Mouse (Mus musculus): ENCODE measurements around the gene Tut1. TPM values are rescaled to one million over a fixed set of nuclear protein-coding genes. Genes with fewer than 3 reads are reported as not detected.
"Not testable (repeated sequence)": the region's sequence is repeated elsewhere in the genome, so short reads cannot be mapped to it uniquely, and the experiment has no call there.

The Tut1 gene
- polyA plus RNA-seq, 1 experiment, result 16.8 TPM

DNA sequence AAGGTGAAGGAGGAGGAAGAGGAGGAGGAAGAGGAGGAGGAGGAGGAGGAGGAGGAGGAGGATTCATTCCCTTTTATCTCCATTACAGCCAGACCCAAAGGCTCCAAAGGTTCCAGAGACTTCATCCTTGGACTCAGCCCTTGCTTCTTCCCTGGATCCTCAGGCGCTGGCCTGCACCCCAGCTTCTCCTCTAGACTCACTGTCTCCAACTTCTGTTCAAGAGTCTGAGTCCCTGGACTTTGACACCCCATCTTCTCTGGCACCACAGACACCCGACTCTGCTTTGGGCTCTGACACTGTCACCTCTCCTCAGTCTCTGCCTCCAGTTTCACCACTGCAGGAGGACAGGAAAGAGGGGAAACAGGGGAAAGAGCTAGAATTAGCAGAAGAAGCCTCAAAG lies 8.6 kb downstream of the Tut1 start:
- H3K4me3 ChIP-seq (ENCODE audit: insufficient read depth, low read length), result no peak overlapping the region
- peaks cover 5% of the 10 kb centered on the region for H3K4me1 ChIP-seq (ENCODE audit: control insufficient read depth, insufficient read depth, low read length)
- no peak for TF ChIP-seq POLR2A (IDR thresholded peaks at IDR 0.05; ENCODE audit: low read depth, low read length)
- TF ChIP-seq CTCF (IDR thresholded peaks at IDR 0.05; ENCODE audit: borderline replicate concordance, insufficient read depth, low read length), result no peak
- H3K27ac ChIP-seq (ENCODE audit: insufficient read depth, low read length), result no peak overlapping the region

DNA sequence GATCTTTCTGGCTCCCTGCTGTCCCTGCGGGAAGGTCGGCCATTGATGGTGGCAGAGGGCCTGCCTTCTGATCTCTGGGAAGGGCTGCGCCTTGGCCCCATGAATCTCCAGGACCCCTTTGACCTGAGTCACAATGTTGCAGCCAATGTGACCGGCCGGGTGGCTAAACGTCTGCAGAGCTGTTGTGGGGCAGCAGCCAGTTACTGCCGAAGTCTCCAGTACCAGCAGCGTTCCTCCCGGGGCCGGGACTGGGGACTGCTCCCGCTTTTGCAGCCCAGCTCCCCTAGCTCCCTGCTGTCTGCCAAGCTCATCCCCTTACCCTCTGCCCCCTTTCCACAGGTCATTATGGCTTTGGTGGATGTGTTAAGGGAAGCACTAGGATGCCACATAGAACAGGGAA lies 11.4 kb downstream of the Tut1 start:
- Histone ChIP-seq H3K27ac (ENCODE audit: insufficient read depth, low read length) (no peak overlapping the region), H3K4me3 (ENCODE audit: insufficient read depth, low read length) (no peak overlapping the region), H3K4me1 (ENCODE audit: control insufficient read depth, insufficient read depth, low read length) (peaks cover 5% of the 10 kb centered on the region)
- TF ChIP-seq CTCF (IDR thresholded peaks at IDR 0.05; ENCODE audit: borderline replicate concordance, insufficient read depth, low read length) (no peak), POLR2A (IDR thresholded peaks at IDR 0.05; ENCODE audit: low read depth, low read length) (no peak)

DNA sequence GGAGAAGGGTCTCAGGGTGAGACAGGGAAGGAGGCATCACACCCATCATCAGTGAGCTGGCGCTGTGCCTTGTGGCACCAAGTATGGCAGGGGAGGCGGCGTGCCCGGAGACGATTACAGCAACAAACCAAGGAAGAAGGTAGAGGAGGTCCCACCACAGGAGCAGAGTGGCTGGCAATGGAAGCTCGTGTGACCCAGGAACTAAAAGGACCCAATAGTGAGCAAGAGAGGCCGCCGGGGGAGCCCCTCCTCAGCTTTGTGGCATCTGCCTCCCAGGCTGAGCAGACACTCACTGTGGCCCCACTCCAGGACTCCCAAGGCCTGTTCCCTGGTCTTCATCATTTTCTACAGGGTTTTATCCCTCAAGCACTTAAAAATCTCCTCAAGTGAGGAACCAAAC lies 12.1 kb downstream of the Tut1 start:
- Histone ChIP-seq H3K27ac (ENCODE audit: insufficient read depth, low read length) (peak overlapping the region; percentile 95), H3K4me1 (ENCODE audit: control insufficient read depth, insufficient read depth, low read length) (peaks cover 5% of the 10 kb centered on the region), H3K4me3 (ENCODE audit: insufficient read depth, low read length) (no peak overlapping the region)
- TF ChIP-seq CTCF (IDR thresholded peaks at IDR 0.05; ENCODE audit: borderline replicate concordance, insufficient read depth, low read length), result no peak
- TF ChIP-seq POLR2A (IDR thresholded peaks at IDR 0.05; ENCODE audit: low read depth, low read length), result peak; percentile 41; the same call in 1 of the 2 replicates

DNA sequence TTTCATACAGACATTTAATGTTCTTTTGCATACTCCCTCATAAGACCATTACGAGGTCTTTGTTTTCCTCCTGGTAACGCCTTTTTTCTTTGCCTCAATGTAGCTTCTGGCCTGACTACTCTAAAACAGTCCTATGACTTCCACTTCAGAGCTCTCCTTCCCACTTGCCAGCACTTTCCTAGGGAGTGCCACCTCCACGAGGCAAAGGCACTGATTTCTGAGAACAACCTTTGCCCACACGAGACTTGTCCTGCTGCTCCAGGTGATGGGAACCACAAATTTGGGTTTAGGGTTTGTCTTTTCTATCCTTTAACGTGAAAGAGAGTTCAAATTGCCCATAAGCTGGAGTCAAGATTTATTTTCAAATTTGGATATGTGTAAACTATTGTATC lies 12.5 kb downstream of the Tut1 start:
- H3K4me3 ChIP-seq (ENCODE audit: insufficient read depth, low read length), result peak overlapping the region; percentile 48
- TF ChIP-seq CTCF (IDR thresholded peaks at IDR 0.05; ENCODE audit: borderline replicate concordance, insufficient read depth, low read length) (no peak), POLR2A (IDR thresholded peaks at IDR 0.05; ENCODE audit: low read depth, low read length) (peak; percentile 4; the same call in 1 of the 2 replicates)
- H3K4me1 ChIP-seq (ENCODE audit: control insufficient read depth, insufficient read depth, low read length), result peaks cover 6% of the 10 kb centered on the region
- peak overlapping the region; percentile 95 for H3K27ac ChIP-seq (ENCODE audit: insufficient read depth, low read length)

DNA sequence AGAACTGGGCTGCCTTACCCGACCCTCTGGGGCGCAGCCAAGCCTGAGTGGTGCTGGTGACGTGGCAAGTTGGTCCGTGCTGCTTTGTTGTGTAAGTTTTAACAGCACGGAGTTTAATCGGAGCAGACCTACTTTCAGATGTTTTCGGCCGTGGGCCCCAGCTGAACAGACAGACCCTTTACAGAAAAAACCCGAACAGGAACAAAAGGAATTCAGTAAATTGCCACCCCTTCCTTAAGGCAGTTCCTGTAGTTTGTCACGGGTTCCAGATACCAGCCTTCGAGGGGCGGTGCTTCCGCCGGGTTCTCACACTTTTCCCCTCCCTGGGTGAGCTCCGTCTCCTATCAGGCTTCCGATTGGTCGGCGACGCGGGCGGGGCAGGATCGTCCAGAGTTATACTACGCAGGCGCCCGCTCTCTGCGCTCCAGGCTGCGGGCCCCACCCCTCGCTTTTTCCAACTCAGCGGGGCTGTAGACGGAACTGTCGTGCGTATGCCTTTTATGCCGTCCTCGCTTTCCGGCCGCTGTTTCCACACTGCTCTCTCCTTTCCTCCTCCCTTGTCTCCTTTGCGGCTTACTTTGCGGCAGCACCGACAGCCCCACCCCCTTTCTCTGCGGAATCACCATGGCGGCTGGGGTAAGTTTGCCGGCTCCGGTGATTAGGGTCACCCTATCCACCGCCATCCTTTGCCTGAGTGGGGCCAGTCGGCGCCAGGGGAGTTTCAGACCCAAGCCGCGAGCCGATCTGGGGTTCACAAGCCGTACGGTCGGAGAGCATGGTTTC lies 13.1 kb downstream of the Tut1 start, which contains the start of gene Eef1g:
TSS of gene Eef1g (plus strand) at position 452 of the 783 bp plus-strand sequence.
- Histone ChIP-seq H3K4me1 (ENCODE audit: control insufficient read depth, insufficient read depth, low read length) (peaks cover 8% of the 10 kb centered on the region), H3K4me3 (ENCODE audit: insufficient read depth, low read length) (peak within 1 kb of the TSS; percentile 89), H3K27ac (ENCODE audit: insufficient read depth, low read length) (peak within 1 kb of the TSS; percentile 95)
- TF ChIP-seq POLR2A (IDR thresholded peaks at IDR 0.05; ENCODE audit: low read depth, low read length) (peak; percentile 82), CTCF (IDR thresholded peaks at IDR 0.05; ENCODE audit: borderline replicate concordance, insufficient read depth, low read length) (no peak)

DNA sequence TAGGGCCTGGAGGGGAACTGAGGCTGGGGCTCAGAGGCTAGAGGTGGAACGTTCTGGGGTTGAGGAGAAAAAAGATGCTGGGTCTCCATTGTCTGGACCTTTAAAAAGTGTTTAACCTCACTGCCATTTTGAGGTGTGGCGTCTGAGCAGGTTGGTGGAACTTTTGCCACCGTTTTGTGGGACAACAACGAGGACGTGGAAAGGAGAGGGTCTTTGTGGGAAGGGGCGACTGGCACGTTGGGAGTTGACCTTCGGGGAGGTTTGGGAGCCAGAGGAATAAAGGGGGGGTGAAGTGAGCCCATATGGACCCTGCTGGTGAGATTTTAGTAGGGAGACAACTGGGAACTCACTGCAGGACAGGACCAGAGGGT lies 13.7 kb downstream of the Tut1 start:
- H3K27ac ChIP-seq (ENCODE audit: insufficient read depth, low read length), result peak overlapping the region; percentile 81
- H3K4me1 ChIP-seq (ENCODE audit: control insufficient read depth, insufficient read depth, low read length), result peaks cover 9% of the 10 kb centered on the region
- H3K4me3 ChIP-seq (ENCODE audit: insufficient read depth, low read length), result peak overlapping the region; percentile 89
- TF ChIP-seq POLR2A (IDR thresholded peaks at IDR 0.05; ENCODE audit: low read depth, low read length) (no peak), CTCF (IDR thresholded peaks at IDR 0.05; ENCODE audit: borderline replicate concordance, insufficient read depth, low read length) (no peak)

DNA sequence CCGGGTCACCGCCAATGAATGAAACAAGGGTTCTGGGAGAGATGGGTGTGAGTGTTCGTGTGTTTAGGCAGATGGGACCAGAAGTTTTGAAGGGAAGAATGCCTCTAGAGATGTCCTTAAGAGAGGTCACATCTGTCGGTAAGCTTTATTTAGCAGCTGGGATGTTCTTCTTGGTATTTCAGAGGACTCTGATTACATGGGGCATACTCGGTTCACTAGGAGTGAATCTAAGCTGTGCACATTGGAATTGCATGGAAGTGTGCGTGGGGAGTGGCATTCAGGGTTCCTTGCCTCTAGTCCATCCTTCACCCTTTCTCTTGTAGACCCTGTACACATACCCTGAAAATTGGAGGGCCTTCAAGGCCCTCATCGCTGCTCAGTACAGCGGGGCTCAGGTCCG lies 14.2 kb downstream of the Tut1 start:
- peak overlapping the region; percentile 89 for H3K4me3 ChIP-seq (ENCODE audit: insufficient read depth, low read length)
- TF ChIP-seq CTCF (IDR thresholded peaks at IDR 0.05; ENCODE audit: borderline replicate concordance, insufficient read depth, low read length) (no peak), POLR2A (IDR thresholded peaks at IDR 0.05; ENCODE audit: low read depth, low read length) (no peak; the same call in 1 of the 2 replicates)
- peaks cover 12% of the 10 kb centered on the region for H3K4me1 ChIP-seq (ENCODE audit: control insufficient read depth, insufficient read depth, low read length)
- H3K27ac ChIP-seq (ENCODE audit: insufficient read depth, low read length), result peak overlapping the region; percentile 81

DNA sequence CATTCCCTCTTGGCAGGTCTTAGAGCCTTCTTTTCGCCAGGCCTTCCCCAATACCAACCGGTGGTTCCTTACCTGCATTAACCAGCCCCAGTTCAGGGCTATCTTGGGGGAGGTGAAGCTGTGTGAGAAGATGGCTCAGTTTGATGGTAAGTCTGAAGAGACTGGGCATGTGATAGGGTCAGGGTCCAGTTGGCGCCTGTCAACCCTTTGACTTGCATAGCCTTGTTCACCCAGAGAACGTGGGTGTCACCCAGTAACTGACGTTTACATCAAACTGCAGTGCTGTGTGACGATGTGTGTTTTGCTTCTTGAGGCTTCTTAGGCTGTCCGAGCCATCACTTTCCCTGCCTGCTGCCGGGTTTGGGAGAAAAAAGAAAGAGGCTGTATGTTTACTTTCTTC lies 18.8 kb downstream of the Tut1 start:
- H3K4me3 ChIP-seq (ENCODE audit: insufficient read depth, low read length); H3K27ac ChIP-seq (ENCODE audit: insufficient read depth, low read length): not testable (repeated sequence)
- H3K4me1 ChIP-seq (ENCODE audit: control insufficient read depth, insufficient read depth, low read length), result peaks cover 15% of the 10 kb centered on the region; the same call in 1 of the 2 replicates

DNA sequence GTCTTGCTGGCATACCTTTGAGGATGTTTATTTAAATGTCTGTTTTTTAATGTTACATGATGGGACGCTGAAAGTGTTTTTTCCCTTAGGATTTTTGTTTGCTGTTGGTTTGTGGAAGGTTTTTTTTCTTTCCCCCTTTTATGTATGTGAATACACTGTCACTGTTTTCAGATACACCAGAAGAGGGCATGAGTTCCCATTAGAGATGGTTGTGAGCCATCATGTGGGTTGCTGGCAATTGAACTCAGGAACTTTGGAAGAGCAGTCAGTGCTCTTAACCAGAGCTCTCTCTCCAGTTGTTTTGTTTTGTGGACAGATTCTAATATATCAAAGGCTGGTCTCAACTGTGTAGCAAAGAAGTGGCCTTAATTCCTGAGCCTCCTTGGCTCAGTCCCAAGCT lies 21.0 kb downstream of the Tut1 start:
- H3K4me3 ChIP-seq (ENCODE audit: insufficient read depth, low read length), result no peak overlapping the region
- TF ChIP-seq CTCF (IDR thresholded peaks at IDR 0.05; ENCODE audit: borderline replicate concordance, insufficient read depth, low read length) (no peak), POLR2A (IDR thresholded peaks at IDR 0.05; ENCODE audit: low read depth, low read length) (no peak)
- H3K4me1 ChIP-seq (ENCODE audit: control insufficient read depth, insufficient read depth, low read length), result peaks cover 17% of the 10 kb centered on the region; the same call in 1 of the 2 replicates
- H3K27ac ChIP-seq (ENCODE audit: insufficient read depth, low read length), result no peak overlapping the region

DNA sequence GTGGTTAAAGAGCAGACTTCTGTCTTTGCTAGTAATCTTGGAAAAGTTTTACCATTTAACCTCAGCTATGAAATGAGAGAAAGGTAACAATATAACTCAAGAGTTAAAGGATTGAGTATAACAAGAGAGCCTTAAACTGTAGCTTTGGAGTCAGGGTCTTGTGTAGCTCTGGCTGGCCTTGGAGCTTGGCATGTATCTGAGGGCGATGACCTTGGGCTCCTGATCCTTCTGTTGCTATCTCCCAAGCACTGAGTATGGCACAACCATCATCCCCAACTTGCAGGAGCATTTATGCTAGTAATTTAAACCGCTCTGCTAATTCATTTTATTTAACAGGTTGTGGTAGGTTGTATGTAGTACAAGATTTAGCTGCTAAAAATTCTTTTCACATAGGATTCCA lies 21.8 kb downstream of the Tut1 start:
- H3K4me1 ChIP-seq (ENCODE audit: control insufficient read depth, insufficient read depth, low read length), result peaks cover 21% of the 10 kb centered on the region; the same call in 1 of the 2 replicates
- H3K4me3 ChIP-seq (ENCODE audit: insufficient read depth, low read length), result no peak overlapping the region
- no peak overlapping the region for H3K27ac ChIP-seq (ENCODE audit: insufficient read depth, low read length)
- TF ChIP-seq POLR2A (IDR thresholded peaks at IDR 0.05; ENCODE audit: low read depth, low read length) (no peak), CTCF (IDR thresholded peaks at IDR 0.05; ENCODE audit: borderline replicate concordance, insufficient read depth, low read length) (no peak)
